Comparison of ENCODE assay signal across 9 mouse cellular contexts in the genomic region with DNA sequence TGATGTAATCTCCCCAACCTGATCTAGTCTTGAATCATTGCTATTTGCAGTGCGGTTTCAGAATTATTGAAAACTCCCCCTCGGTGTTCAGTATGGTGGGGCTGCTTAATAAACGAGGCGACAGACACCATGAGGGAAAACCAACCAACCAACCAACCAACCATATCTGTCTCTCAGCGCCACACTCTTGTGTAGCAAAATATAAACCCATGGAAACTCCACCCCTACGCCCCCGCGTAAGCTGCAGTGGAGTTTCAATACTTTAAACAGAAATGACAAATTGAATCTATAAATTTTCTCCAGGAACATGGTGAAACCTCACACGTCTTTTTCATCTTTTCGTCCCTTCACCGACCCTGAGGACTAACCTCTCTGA.
A peak's percentile ranks its signal among the peaks of the same experiment; 100 is the strongest.
DNase-seq lines count a peak whose midpoint lies in the region; ATAC-seq lines count a peak whose summit lies in the region.
"Had no signal": no experiment of that assay in that cellular context is flagged by ENCODE, and none has a peak within 500 bp of the region (broad histone marks: within the 10 kb centered on the region; RNA-seq: fewer than 3 reads in every experiment).

No protein-coding gene starts in this region.

- no peaks in the 10 kb centered on the region for H3K27me3 ChIP-seq in kidney, embryonic 14.5 days (ENCODE audit: control insufficient read depth, insufficient read depth, low read length)
- no peaks in the 10 kb centered on the region for H3K27me3 ChIP-seq in embryonic facial prominence, embryonic 14.5 days (replicated peaks; ENCODE audit: control insufficient read depth, insufficient read depth, low read length)
- 0 out of 2 replicates have a peak, but pooled peaks cover 3% of the 10 kb centered on the region for H3K27me3 ChIP-seq in hindbrain, embryonic 15.5 days
- no peaks in the 10 kb centered on the region for H3K27me3 ChIP-seq in midbrain, embryonic 15.5 days (replicated peaks)

- peak overlapping the region; percentile 39 for H3K4me2 ChIP-seq in kidney, embryonic 14.5 days (replicated peaks; ENCODE audit: low read depth, low read length)
- peak overlapping the region; percentile 56 for H3K4me2 ChIP-seq in embryonic facial prominence, embryonic 14.5 days (ENCODE audit: low read depth, low read length)
- peak overlapping the region; percentile 62 for H3K4me2 ChIP-seq in hindbrain, embryonic 15.5 days
- H3K4me2 ChIP-seq in midbrain, embryonic 15.5 days = peak overlapping the region; percentile 52

- no peak overlapping the region for H3K27ac ChIP-seq in kidney, embryonic 14.5 days (ENCODE audit: low read depth, low read length)
- H3K27ac ChIP-seq in embryonic facial prominence, embryonic 14.5 days (replicated peaks; ENCODE audit: low read depth, low read length) = no peak overlapping the region
- no peak overlapping the region for H3K27ac ChIP-seq in hindbrain, embryonic 15.5 days (replicated peaks)
- H3K27ac ChIP-seq in midbrain, embryonic 15.5 days = peak overlapping the region; percentile 73

- H3K4me3 ChIP-seq in kidney, embryonic 14.5 days (ENCODE audit: low read length) = peak overlapping the region; percentile 25
- H3K4me3 ChIP-seq in embryonic facial prominence, embryonic 14.5 days (ENCODE audit: low read depth, low read length) = peak overlapping the region; percentile 19
- H3K4me3 ChIP-seq in hindbrain, embryonic 15.5 days = peak overlapping the region; percentile 32
- peak overlapping the region; percentile 33 for H3K4me3 ChIP-seq in midbrain, embryonic 15.5 days

- H3K36me3 ChIP-seq in kidney, embryonic 14.5 days (ENCODE audit: control insufficient read depth, insufficient read depth, low read length) = no peaks in the 10 kb centered on the region
- H3K36me3 ChIP-seq in embryonic facial prominence, embryonic 14.5 days (ENCODE audit: control insufficient read depth, insufficient read depth, low read length) = no peaks in the 10 kb centered on the region
- no peaks in the 10 kb centered on the region for H3K36me3 ChIP-seq in hindbrain, embryonic 15.5 days
- H3K36me3 ChIP-seq in midbrain, embryonic 15.5 days (replicated peaks) = no peaks in the 10 kb centered on the region

- intact Hi-C loops in left cerebral cortex, postnatal 4 days (cut with DNase I) = no loop called here

- WGBS in kidney, embryonic 14.5 days = 52% methylated on average over 11 of the region's 11 CpGs
- 65% methylated on average over 11 of the region's 11 CpGs for whole genome bisulfite sequencing in embryonic facial prominence, embryonic 14.5 days
- 63% methylated on average over 11 of the region's 11 CpGs for WGBS in hindbrain, embryonic 15.5 days
- WGBS in midbrain, embryonic 15.5 days = 65% methylated on average over 11 of the region's 11 CpGs

- no peaks in the 10 kb centered on the region for H3K4me1 ChIP-seq in kidney, embryonic 14.5 days (ENCODE audit: control insufficient read depth, insufficient read depth, low read length)
- peaks cover 5% of the 10 kb centered on the region; the same call in 1 of the 2 replicates for H3K4me1 ChIP-seq in embryonic facial prominence, embryonic 14.5 days (ENCODE audit: control insufficient read depth, insufficient read depth, low read length)
- H3K4me1 ChIP-seq in hindbrain, embryonic 15.5 days (replicated peaks) = peaks cover 23% of the 10 kb centered on the region
- peaks cover 24% of the 10 kb centered on the region for H3K4me1 ChIP-seq in midbrain, embryonic 15.5 days

- no peaks in the 10 kb centered on the region for H3K9me3 ChIP-seq in kidney, embryonic 14.5 days (ENCODE audit: control insufficient read depth, low read length)
- 0 out of 2 replicates have a peak, but pooled peaks cover 7% of the 10 kb centered on the region for H3K9me3 ChIP-seq in embryonic facial prominence, embryonic 14.5 days (ENCODE audit: control insufficient read depth, low read length)
- H3K9me3 ChIP-seq in hindbrain, embryonic 15.5 days = no peaks in the 10 kb centered on the region
- H3K9me3 ChIP-seq in midbrain, embryonic 15.5 days = no peaks in the 10 kb centered on the region

- ATAC-seq in kidney, embryonic 14.5 days (ENCODE audit: low FRiP score, low TSS enrichment) = peak; percentile 41; the same call in 1 of the 2 replicates
- 0 out of 2 replicates have a peak, but pooled peaks have one; percentile 16 for ATAC-seq in embryonic facial prominence, embryonic 14.5 days (ENCODE audit: low read depth)
- peak; percentile 29; the same call in 1 of the 2 replicates for ATAC-seq in hindbrain, embryonic 15.5 days (ENCODE audit: low FRiP score, low read depth)
- ATAC-seq in midbrain, embryonic 15.5 days (replicated peaks) = peak; percentile 31
- ATAC-seq in monocyte, adult 5-6 weeks (replicated peaks; ENCODE audit: insufficient number of reproducible peaks, low FRiP score, low TSS enrichment, poor library complexity, severe bottlenecking) = no peak

- DNase-seq in kidney, postnatal 14 days = no peak
- DNase-seq in embryonic facial prominence, embryonic 14.5 days (ENCODE audit: low spot score) = no peak
- no peak for DNase-seq in left cerebral cortex, postnatal 4 days
- no peak for DNase-seq in adrenal gland, adult 8-10 months
- DNase-seq: adrenal gland, adult 2 months had no signal

- H3K9ac ChIP-seq in kidney, embryonic 14.5 days (ENCODE audit: low read depth, low read length) = no peak overlapping the region
- H3K9ac ChIP-seq in embryonic facial prominence, embryonic 14.5 days (ENCODE audit: low read depth, low read length) = peak overlapping the region; percentile 8; the same call in 1 of the 2 replicates
- no peak overlapping the region for H3K9ac ChIP-seq in hindbrain, embryonic 15.5 days
- no peak overlapping the region for H3K9ac ChIP-seq in midbrain, embryonic 15.5 days
